8 mouse cellular contexts compared by ENCODE assay signal in genomic region chr2:97466243-97466793, GRCm38 (mm10).
DNase-seq lines count a peak whose midpoint lies in the region; ATAC-seq and TF ChIP-seq lines count a peak whose summit lies in the region.

No protein-coding gene starts in this region.

- peak overlapping the region; percentile 77 for H3K4me3 ChIP-seq in E14TG2a.4 (replicated peaks; ENCODE audit: low read length)
- peak overlapping the region; percentile 55 for H3K4me3 ChIP-seq in forebrain, embryonic 13.5 days
- peak overlapping the region; percentile 54 for H3K4me3 ChIP-seq in heart, postnatal 0 days (ENCODE audit: low read depth, low read length)
- H3K4me3 ChIP-seq in liver, embryonic 14.5 days (ENCODE audit: insufficient read depth in 1 of 2, low read depth in 2 of 2, low read length in 2 of 2), result peak overlapping the region; percentile 25 to 42
- peak overlapping the region; percentile 50 for H3K4me3 ChIP-seq in neural tube, embryonic 14.5 days (ENCODE audit: low read depth, low read length)

- H3K9me3 ChIP-seq in E14TG2a.4 (ENCODE audit: low read length), result no peaks in the 10 kb centered on the region
- no peaks in the 10 kb centered on the region for H3K9me3 ChIP-seq in forebrain, embryonic 13.5 days (replicated peaks)
- no peaks in the 10 kb centered on the region for H3K9me3 ChIP-seq in heart, postnatal 0 days (replicated peaks; ENCODE audit: control insufficient read depth, low read length)
- no peaks in the 10 kb centered on the region for H3K9me3 ChIP-seq in liver, embryonic 14.5 days (ENCODE audit: control insufficient read depth, low read length)
- H3K9me3 ChIP-seq in neural tube, embryonic 14.5 days (ENCODE audit: control insufficient read depth, low read length), result no peaks in the 10 kb centered on the region

- no peaks in the 10 kb centered on the region for H3K36me3 ChIP-seq in E14TG2a.4 (ENCODE audit: insufficient read depth, low read length)
- H3K36me3 ChIP-seq in forebrain, embryonic 13.5 days (ENCODE audit: poor library complexity, severe bottlenecking), result no peaks in the 10 kb centered on the region
- H3K36me3 ChIP-seq in heart, postnatal 0 days (replicated peaks; ENCODE audit: control insufficient read depth, insufficient read depth, low read length), result no peaks in the 10 kb centered on the region
- no peaks in the 10 kb centered on the region for H3K36me3 ChIP-seq in liver, embryonic 14.5 days (replicated peaks; ENCODE audit: control insufficient read depth, insufficient read depth, low read depth)
- H3K36me3 ChIP-seq in neural tube, embryonic 14.5 days (ENCODE audit: control insufficient read depth, insufficient read depth, low read length), result no peaks in the 10 kb centered on the region

- H3K27me3 ChIP-seq in E14TG2a.4 (ENCODE audit: insufficient read depth, low read length), result peaks cover 33% of the 10 kb centered on the region
- no peaks in the 10 kb centered on the region for H3K27me3 ChIP-seq in forebrain, embryonic 13.5 days
- peaks cover 17% of the 10 kb centered on the region for H3K27me3 ChIP-seq in heart, postnatal 0 days (ENCODE audit: control insufficient read depth, insufficient read depth, low read length)
- H3K27me3 ChIP-seq in liver, embryonic 14.5 days (ENCODE audit: control insufficient read depth, insufficient read depth, low read length), result peaks cover 8% of the 10 kb centered on the region
- no peaks in the 10 kb centered on the region for H3K27me3 ChIP-seq in neural tube, embryonic 14.5 days (ENCODE audit: control insufficient read depth, insufficient read depth, low read length)

- H3K4me2 ChIP-seq in forebrain, embryonic 13.5 days, result peak overlapping the region; percentile 77
- H3K4me2 ChIP-seq in heart, postnatal 0 days (ENCODE audit: low read depth, low read length), result peak overlapping the region; percentile 80
- H3K4me2 ChIP-seq in liver, embryonic 14.5 days (ENCODE audit: low read depth), result peak overlapping the region; percentile 38
- peak overlapping the region; percentile 64 for H3K4me2 ChIP-seq in neural tube, embryonic 14.5 days (ENCODE audit: low read depth, low read length)

- TF ChIP-seq EP300 in heart, postnatal 0 days (IDR thresholded peaks at IDR 0.05; ENCODE audit: low read depth), result no peak
- no peak for TF ChIP-seq EP300 in liver, embryonic 14.5 days (IDR thresholded peaks at IDR 0.05; ENCODE audit: low read depth)

- peak; percentile 16 for DNase-seq in c-Kit-positive CD71-positive TER-119-negative erythroid progenitor cells, embryonic 14.5 days (ENCODE audit: low read depth)
- peak; percentile 74 for DNase-seq in heart, postnatal 0 days (ENCODE audit: low spot score)
- peak; percentile 68 to 84 for DNase-seq in kidney, postnatal 36 days
- peak; percentile 6 to 10 (median 9) for DNase-seq in liver, embryonic 14.5 days (ENCODE audit: low read depth in 3 of 3, low spot score in 3 of 3)
- DNase-seq in thymus, postnatal 36 days, result peak; percentile 6 to 8

- WGBS in forebrain, embryonic 13.5 days, result under 1% methylated on average over 25 of the region's 25 CpGs
- WGBS in heart, postnatal 0 days, result under 1% methylated on average over 25 of the region's 25 CpGs
- under 1% methylated on average over 25 of the region's 25 CpGs for WGBS in liver, embryonic 14.5 days (ENCODE audit: insufficient replicate concordance)
- WGBS in neural tube, embryonic 14.5 days, result under 1% methylated on average over 25 of the region's 25 CpGs

- peak overlapping the region; percentile 91 for H3K27ac ChIP-seq in forebrain, embryonic 13.5 days
- H3K27ac ChIP-seq in heart, postnatal 0 days (ENCODE audit: low read depth), result no peak overlapping the region; the same call in 1 of the 2 replicates
- no peak overlapping the region for H3K27ac ChIP-seq in liver, embryonic 14.5 days
- H3K27ac ChIP-seq in neural tube, embryonic 14.5 days (ENCODE audit: low read depth, low read length), result peak overlapping the region; percentile 85

- no peaks in the 10 kb centered on the region; the same call in 1 of the 2 replicates for H3K4me1 ChIP-seq in E14TG2a.4 (replicated peaks; ENCODE audit: low read depth, low read length)
- H3K4me1 ChIP-seq in forebrain, embryonic 13.5 days, result peaks cover 18% of the 10 kb centered on the region; the same call in 1 of the 2 replicates
- no peaks in the 10 kb centered on the region for H3K4me1 ChIP-seq in heart, postnatal 0 days (ENCODE audit: control insufficient read depth, insufficient read depth)
- H3K4me1 ChIP-seq in liver, embryonic 14.5 days (replicated peaks; ENCODE audit: control insufficient read depth in 2 of 2, insufficient read depth in 2 of 2, low read length in 1 of 2), result no peaks in the 10 kb centered on the region
- peaks cover 2% of the 10 kb centered on the region; the same call in 1 of the 2 replicates for H3K4me1 ChIP-seq in neural tube, embryonic 14.5 days (ENCODE audit: control insufficient read depth, insufficient read depth, low read length)

- ATAC-seq in forebrain, embryonic 13.5 days, result peak; percentile 93
- peak; percentile 83 for ATAC-seq in heart, postnatal 0 days (ENCODE audit: insufficient read depth, low read depth)
- 0 out of 2 replicates have a peak, but pooled peaks have one; percentile 6 for ATAC-seq in liver, embryonic 14.5 days (ENCODE audit: insufficient read depth)
- peak; percentile 93 for ATAC-seq in neural tube, embryonic 14.5 days (ENCODE audit: low read depth)

- TF ChIP-seq CTCF in E14TG2a.4 (conservative IDR thresholded peaks at IDR 0.05; ENCODE audit: low read length), result peak; percentile 65
- peak; percentile 84 for TF ChIP-seq CTCF in heart, postnatal 0 days (IDR thresholded peaks at IDR 0.05; ENCODE audit: low read depth)
- peak; percentile 68 for TF ChIP-seq CTCF in liver, embryonic 14.5 days (IDR thresholded peaks at IDR 0.05; ENCODE audit: low read depth)

- H3K9ac ChIP-seq in forebrain, embryonic 13.5 days, result peak overlapping the region; percentile 66
- no peak overlapping the region for H3K9ac ChIP-seq in heart, postnatal 0 days (replicated peaks; ENCODE audit: low read depth, low read length)
- H3K9ac ChIP-seq in liver, embryonic 14.5 days (replicated peaks), result no peak overlapping the region
- peak overlapping the region; percentile 60 for H3K9ac ChIP-seq in neural tube, embryonic 14.5 days (replicated peaks; ENCODE audit: low read depth, low read length)

Comparison
In these comparisons a context has a peak if more than half of its experiments do, and no peak if none do; other contexts are left out.
1. DNase-seq: peak in every context shown above with its lines; median percentile 76 in kidney, postnatal 36 days; 74 in heart, postnatal 0 days; 16 in c-Kit-positive CD71-positive TER-119-negative erythroid progenitor cells, embryonic 14.5 days; 9 in liver, embryonic 14.5 days; 7 in thymus, postnatal 36 days.
2. ATAC-seq: peak in every context shown above with its lines; median percentile 93 in forebrain, embryonic 13.5 days; 93 in neural tube, embryonic 14.5 days; 83 in heart, postnatal 0 days; 6 in liver, embryonic 14.5 days.
3. H3K27ac ChIP-seq: peak in forebrain, embryonic 13.5 days (single experiment) and neural tube, embryonic 14.5 days (single experiment); none in heart, postnatal 0 days (single experiment) and liver, embryonic 14.5 days (single experiment).
4. H3K9ac ChIP-seq: peak in forebrain, embryonic 13.5 days (single experiment) and neural tube, embryonic 14.5 days (single experiment); none in heart, postnatal 0 days (single experiment) and liver, embryonic 14.5 days (single experiment).
5. Peak in every context shown above with its lines, with median percentiles within 50 percentile points of each other: H3K4me3 ChIP-seq, CTCF ChIP-seq and H3K4me2 ChIP-seq.